12 mouse cellular contexts compared by ENCODE assay signal in genomic region chr7:79282883-79283670, GRCm38 (mm10). TPM values are rescaled to one million over a fixed set of nuclear protein-coding genes. Genes with fewer than 3 reads are reported as not detected.
DNase-seq lines count a peak whose midpoint lies in the region; ATAC-seq and TF ChIP-seq lines count a peak whose summit lies in the region.
"Had no signal": no experiment of that assay in that cellular context is flagged by ENCODE, and none has a peak within 500 bp of the region (broad histone marks: within the 10 kb centered on the region; RNA-seq: fewer than 3 reads in every experiment).

No protein-coding gene starts in this region.

- 71% methylated on average over 12 of the region's 12 CpGs for WGBS in hindbrain, postnatal 0 days
- 93% methylated on average over 12 of the region's 12 CpGs for WGBS in hindbrain, embryonic 11.5 days
- 56% methylated on average over 12 of the region's 12 CpGs for WGBS in liver, embryonic 13.5 days (ENCODE audit: insufficient replicate concordance)

- no peak for TF ChIP-seq CTCF in hindbrain, postnatal 0 days (IDR thresholded peaks at IDR 0.05; ENCODE audit: low read depth)

- H3K9me3 ChIP-seq in hindbrain, postnatal 0 days (ENCODE audit: low read length): no peaks in the 10 kb centered on the region
- no peaks in the 10 kb centered on the region for H3K9me3 ChIP-seq in hindbrain, embryonic 11.5 days (ENCODE audit: control insufficient read depth, low read length)
- no peaks in the 10 kb centered on the region for H3K9me3 ChIP-seq in liver, embryonic 13.5 days (replicated peaks)
- H3K9me3 ChIP-seq: forebrain, embryonic 12.5 days; midbrain, embryonic 15.5 days had no signal

- peak; percentile 46 for DNase-seq in adrenal gland, postnatal 14 days
- DNase-seq in adrenal gland, postnatal 4 days (ENCODE audit: low spot score in 2 of 2): no peak
- no peak for DNase-seq in hindbrain, postnatal 0 days (ENCODE audit: low spot score)
- no peak for DNase-seq in hindbrain, embryonic 11.5 days (ENCODE audit: low spot score)
- peak; percentile 56 for DNase-seq in R1 (ENCODE audit: low read depth, low spot score)
- DNase-seq in liver, embryonic 13.5 days: peak; percentile 40
- no peak for DNase-seq in B cell, adult 2 months
- no peak for DNase-seq in spleen, postnatal 36 days (ENCODE audit: low spot score in 2 of 2)
- DNase-seq: gastrocnemius, postnatal 25 days; left cerebral cortex, postnatal 4 days had no signal

- H3K4me1 ChIP-seq in hindbrain, postnatal 0 days (ENCODE audit: insufficient read depth, low read length): peaks cover 16% of the 10 kb centered on the region; the same call in 1 of the 2 replicates
- H3K4me1 ChIP-seq in hindbrain, embryonic 11.5 days (replicated peaks; ENCODE audit: control insufficient read depth, insufficient read depth, low read length): no peaks in the 10 kb centered on the region
- peaks cover 98% of the 10 kb centered on the region for H3K4me1 ChIP-seq in liver, embryonic 13.5 days (replicated peaks)

- H3K27ac ChIP-seq in hindbrain, postnatal 0 days: 0 out of 2 replicates have a peak overlapping the region, but pooled peaks have one; percentile 7
- H3K27ac ChIP-seq in hindbrain, embryonic 11.5 days (ENCODE audit: low read depth, low read length): no peak overlapping the region
- H3K27ac ChIP-seq in liver, embryonic 13.5 days: peak overlapping the region; percentile 82
- H3K27ac ChIP-seq: forebrain, embryonic 12.5 days; midbrain, embryonic 15.5 days had no signal

- H3K9ac ChIP-seq in hindbrain, postnatal 0 days (replicated peaks; ENCODE audit: low read length): no peak overlapping the region
- H3K9ac ChIP-seq in hindbrain, embryonic 11.5 days (ENCODE audit: low read depth, low read length): no peak overlapping the region
- peak overlapping the region; percentile 42 for H3K9ac ChIP-seq in liver, embryonic 13.5 days
- H3K9ac ChIP-seq: forebrain, embryonic 12.5 days; midbrain, embryonic 15.5 days had no signal

- no peak overlapping the region for H3K4me3 ChIP-seq in hindbrain, postnatal 0 days (ENCODE audit: low read length)
- H3K4me3 ChIP-seq in hindbrain, embryonic 11.5 days (ENCODE audit: low read depth, low read length): no peak overlapping the region
- H3K4me3 ChIP-seq in liver, embryonic 13.5 days (replicated peaks): peak overlapping the region; percentile 17; the same call in 1 of the 2 replicates
- H3K4me3 ChIP-seq: forebrain, embryonic 12.5 days; midbrain, embryonic 15.5 days had no signal

- no peaks in the 10 kb centered on the region for H3K27me3 ChIP-seq in hindbrain, postnatal 0 days (ENCODE audit: insufficient read depth, low read length)
- H3K27me3 ChIP-seq in hindbrain, embryonic 11.5 days (ENCODE audit: control insufficient read depth, insufficient read depth, low read length): no peaks in the 10 kb centered on the region
- H3K27me3 ChIP-seq in liver, embryonic 13.5 days: no peaks in the 10 kb centered on the region
- H3K27me3 ChIP-seq: forebrain, embryonic 12.5 days; midbrain, embryonic 15.5 days had no signal

- no peak overlapping the region for H3K4me2 ChIP-seq in hindbrain, postnatal 0 days (ENCODE audit: low read depth, low read length)
- H3K4me2 ChIP-seq in hindbrain, embryonic 11.5 days (replicated peaks; ENCODE audit: low read depth, low read length): no peak overlapping the region
- peak overlapping the region; percentile 59 for H3K4me2 ChIP-seq in liver, embryonic 13.5 days
- H3K4me2 ChIP-seq: forebrain, embryonic 12.5 days; midbrain, embryonic 15.5 days had no signal

- ATAC-seq in hindbrain, postnatal 0 days: no peak
- ATAC-seq in hindbrain, embryonic 11.5 days (ENCODE audit: low FRiP score): no peak
- peak; percentile 75 for ATAC-seq in liver, embryonic 13.5 days (ENCODE audit: low read depth)
- ATAC-seq: midbrain, embryonic 15.5 days had no signal

- H3K36me3 ChIP-seq in hindbrain, postnatal 0 days (ENCODE audit: insufficient read depth, low read length): no peaks in the 10 kb centered on the region
- H3K36me3 ChIP-seq in hindbrain, embryonic 11.5 days (ENCODE audit: control insufficient read depth, insufficient read depth, low read length): no peaks in the 10 kb centered on the region
- H3K36me3 ChIP-seq in liver, embryonic 13.5 days: peaks cover 23% of the 10 kb centered on the region
- H3K36me3 ChIP-seq: forebrain, embryonic 12.5 days; midbrain, embryonic 15.5 days had no signal

RNA-seq across cellular contexts. Expression of gene Abhd2, which starts 10.1 kb away (rescaled TPM):
- 485 and 569 TPM in 2 replicates for total RNA-seq in adrenal gland, postnatal 14 days (2021)
- total RNA-seq in adrenal gland, postnatal 4 days (2021): 100 to 1,000 TPM; 382 to 406 TPM
- 92.3 and 100 TPM in 2 replicates for total RNA-seq in hindbrain, postnatal 0 days (2014; rRNA removed)
- polyA plus RNA-seq in hindbrain, postnatal 0 days (2015; fragmentation: Nextera tagmentation; extraction: Ambion mirVana): 23.7 and 23.9 TPM in 2 replicates
- 12.1 and 12.2 TPM in 2 replicates for polyA plus RNA-seq in hindbrain, embryonic 11.5 days (2014; fragmentation: Nextera tagmentation; extraction: Ambion mirVana)
- polyA plus RNA-seq in liver, embryonic 13.5 days (2015; fragmentation: Nextera tagmentation; extraction: Ambion mirVana): 8.2 and 11.9 TPM in 2 replicates

Comparison
In these comparisons a context has a peak if more than half of its experiments do, and no peak if none do; other contexts are left out.
1. DNase-seq: peak in adrenal gland, postnatal 14 days (single experiment), R1 (single experiment) and liver, embryonic 13.5 days (single experiment); none in adrenal gland, postnatal 4 days (0 of 2), hindbrain, postnatal 0 days (single experiment), hindbrain, embryonic 11.5 days (single experiment), B cell, adult 2 months (0 of 2) and spleen, postnatal 36 days (0 of 2).